Mouse (Mus musculus) layer of hippocampus, adult 9-10 months (tissue): ENCODE data around the gene Dlgap3.

Experiments used
- DNase-seq: peaks from one replicate; pipeline ENCODE4 v3.0.0; 2022; ENCODE audit warnings: low spot score

The Dlgap3 gene

DNA sequence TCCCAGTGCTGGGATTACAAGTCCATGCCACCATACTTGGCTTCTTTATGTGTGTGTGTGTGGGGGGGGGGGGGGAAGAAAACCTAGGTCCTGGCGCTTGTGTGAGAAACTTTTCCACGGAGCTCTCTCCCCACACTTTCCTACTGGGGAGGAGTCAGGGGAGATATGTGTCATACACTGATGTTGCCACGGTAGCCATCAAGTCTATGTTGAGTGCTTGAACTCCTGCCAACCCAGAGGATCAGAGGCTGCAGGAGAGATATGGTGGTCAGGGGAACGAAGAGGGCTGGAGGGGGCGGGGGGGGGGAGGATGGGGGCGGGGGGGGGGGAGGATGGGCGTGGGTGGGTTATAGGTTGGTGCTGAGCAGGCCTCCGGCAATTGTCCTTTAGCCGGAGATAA, 46.8 kb downstream of the Dlgap3 start:
- no peak for DNase-seq

- no peak for DNase-seq
Measured at GRCm38 (mm10) chr4:127216251-127216651, 47.2 kb downstream of the Dlgap3 start.

GRCm38 (mm10) chr4:127217048-127217447, 48.0 kb downstream of the Dlgap3 start:
- no peak for DNase-seq

DNA sequence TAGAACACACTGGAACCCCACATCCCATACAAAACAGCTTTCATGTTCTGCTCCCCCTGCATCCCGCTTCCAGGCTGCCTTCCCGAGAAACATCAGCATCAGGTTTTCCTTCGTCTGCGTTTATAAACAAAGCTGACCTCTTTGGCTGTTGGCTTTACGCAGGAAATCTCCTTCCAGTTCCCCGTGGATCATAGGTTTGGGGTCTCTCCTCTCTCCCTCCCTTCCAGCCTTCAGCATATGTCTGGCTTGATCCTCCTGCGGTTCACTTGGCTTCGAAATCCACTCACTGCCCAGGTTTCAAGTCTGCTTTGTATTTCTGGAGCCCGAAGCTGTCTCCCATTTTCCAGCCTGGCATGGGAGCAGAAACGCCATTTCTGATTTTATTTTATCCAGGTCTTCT, 54.3 kb downstream of the Dlgap3 start:
- no peak for DNase-seq

GRCm38 (mm10) chr4:127223755-127224154, 54.8 kb downstream of the Dlgap3 start:
- DNase-seq, result no peak

DNA sequence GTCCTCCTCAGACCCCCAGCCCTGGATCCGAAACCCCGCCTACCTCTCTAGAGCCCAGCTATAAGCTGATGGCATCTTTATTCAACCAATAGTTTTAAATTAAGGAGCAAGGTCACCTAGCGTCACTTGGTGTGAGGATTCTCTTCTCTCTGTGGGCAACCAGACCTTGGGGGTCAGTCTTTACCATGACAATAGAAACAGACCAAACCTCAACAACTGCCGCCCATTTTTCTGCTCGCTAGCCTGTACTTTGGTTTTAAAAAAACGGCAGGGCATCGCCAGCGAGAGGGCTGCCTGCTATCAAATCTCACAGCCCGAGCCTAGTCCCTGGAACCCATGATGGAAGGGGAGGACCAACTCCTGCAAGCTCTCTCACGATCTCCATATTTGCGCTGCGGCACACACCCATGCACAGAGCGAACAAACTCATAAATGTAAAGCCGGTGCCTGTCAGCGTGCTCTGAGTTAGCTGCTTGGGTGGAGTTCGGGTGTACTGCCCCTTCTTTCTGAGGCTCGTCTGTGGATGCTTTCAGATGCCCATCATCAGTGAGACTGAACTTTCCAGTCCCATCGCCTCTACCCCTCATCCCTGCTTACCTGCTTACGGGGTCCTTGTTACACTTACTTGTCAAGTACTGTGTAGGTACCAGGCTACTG, 55.6 kb downstream of the Dlgap3 start:
- DNase-seq, result no peak

DNA sequence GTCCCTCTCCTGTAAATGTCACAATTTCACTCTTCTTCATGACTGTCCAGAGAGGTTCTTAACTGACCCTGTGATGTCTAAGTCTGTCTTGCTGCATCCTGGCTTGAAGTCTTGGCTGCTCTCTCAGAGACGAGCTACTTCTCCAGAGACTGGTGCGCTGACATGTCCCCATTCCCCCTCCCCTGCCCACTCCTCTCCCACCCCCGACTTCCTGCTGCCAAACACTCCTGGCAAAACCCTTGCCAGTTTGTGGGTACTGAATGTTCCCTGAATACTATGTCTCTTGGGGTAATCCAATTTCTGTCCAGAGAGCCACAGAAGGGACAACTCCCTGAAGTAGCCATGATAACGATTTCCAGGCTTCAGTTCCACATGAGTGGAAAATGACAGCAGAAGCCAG, 57.1 kb downstream of the Dlgap3 start:
- DNase-seq, result no peak

DNA sequence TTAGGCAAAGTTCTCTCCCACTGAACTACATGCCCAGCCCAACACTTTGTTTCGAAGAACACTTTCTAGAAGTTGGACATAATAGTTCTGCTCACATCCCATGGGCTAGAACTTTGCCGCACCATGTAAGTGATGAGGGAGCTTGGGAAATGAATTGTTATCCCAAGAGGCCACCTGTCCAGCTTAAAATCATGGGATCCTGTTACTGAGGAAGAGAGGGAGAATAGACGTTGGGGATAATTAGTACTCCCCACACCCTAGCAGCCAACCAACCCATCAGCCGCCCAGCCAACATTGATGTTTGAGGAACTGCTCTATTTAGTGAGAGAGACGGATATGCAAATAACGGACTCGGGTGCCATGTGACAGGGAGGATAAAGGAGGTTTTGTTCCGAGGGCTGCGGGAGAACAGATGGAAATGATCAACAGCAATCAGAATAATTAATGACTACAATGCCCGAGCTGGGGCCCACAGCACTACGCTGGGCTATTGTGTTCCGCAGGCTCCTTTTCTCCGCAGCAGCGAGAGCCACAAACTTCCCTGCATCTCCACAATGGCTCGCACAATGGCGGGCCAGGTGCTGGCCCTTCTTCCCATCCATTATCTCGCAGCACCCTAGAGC, 58.2 kb downstream of the Dlgap3 start:
- no peak for DNase-seq

DNA sequence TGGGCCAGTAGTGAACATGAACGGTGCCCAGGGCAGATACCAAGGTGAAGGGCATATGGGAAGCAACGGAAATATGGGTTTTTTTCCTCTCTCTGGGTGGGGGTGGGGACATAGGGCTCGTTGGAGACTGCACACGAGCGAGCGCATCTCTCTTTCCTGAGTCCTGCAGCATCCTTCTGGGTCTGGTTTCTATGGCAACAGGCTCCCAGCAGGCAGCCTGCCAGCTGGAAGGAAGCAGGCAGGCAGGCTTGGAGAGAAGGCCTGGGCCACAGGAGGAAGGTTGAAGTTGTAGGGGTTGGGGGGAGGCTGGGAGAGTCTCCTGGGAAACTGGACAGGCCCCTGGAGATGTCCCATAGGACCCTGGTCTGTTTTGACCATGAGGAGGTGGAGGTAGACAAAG, 63.0 kb downstream of the Dlgap3 start:
- DNase-seq, result no peak

DNA sequence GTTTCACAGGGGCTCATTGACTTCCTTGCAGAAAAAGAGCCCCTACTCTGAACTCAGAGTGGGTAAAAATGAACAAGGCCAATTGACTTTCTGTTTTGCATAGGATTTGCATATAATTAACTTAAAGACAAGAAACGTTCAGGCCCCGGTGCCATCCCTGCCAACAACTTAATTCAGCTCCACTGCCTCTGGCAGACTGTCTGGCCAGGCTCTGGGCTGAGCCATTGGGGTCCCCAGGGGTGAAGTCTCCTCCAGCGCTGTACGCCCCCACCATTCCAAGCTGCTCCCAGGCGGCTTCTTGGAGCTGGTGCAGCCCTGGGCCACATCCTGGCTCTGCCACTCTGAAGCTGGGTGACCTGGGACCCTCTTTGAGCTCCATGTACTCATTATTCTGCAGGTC, 63.5 kb downstream of the Dlgap3 start:
- no peak for DNase-seq

DNA sequence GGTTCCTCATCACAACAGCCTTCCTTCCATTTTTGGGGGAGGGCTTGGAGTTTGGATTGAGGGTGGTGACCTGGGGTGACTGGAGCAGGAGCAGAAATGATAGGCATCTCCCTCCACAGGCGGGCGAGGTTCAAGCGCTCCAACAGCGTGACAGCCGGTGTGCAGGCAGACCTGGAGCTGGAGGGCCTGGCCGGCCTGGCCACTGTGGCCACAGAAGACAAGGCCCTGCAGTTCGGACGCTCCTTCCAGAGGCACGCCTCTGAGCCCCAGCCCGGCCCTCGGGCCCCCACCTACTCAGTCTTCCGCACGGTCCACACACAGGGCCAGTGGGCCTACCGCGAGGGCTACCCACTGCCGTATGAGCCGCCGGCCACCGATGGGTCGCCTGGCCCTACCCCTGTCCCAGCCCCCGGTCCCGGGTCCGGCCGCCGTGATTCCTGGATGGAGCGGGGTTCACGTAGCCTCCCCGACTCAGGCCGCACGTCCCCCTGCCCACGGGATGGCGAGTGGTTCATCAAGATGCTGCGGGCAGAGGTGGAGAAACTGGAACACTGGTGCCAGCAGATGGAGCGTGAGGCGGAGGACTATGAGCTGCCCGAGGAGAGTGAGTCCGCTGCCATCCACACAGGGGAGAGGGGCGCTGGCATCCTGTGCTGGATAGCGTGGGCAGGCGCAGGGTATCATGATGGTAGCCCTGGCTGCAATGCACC, 64.6 kb downstream of the Dlgap3 start:
- no peak for DNase-seq

DNA sequence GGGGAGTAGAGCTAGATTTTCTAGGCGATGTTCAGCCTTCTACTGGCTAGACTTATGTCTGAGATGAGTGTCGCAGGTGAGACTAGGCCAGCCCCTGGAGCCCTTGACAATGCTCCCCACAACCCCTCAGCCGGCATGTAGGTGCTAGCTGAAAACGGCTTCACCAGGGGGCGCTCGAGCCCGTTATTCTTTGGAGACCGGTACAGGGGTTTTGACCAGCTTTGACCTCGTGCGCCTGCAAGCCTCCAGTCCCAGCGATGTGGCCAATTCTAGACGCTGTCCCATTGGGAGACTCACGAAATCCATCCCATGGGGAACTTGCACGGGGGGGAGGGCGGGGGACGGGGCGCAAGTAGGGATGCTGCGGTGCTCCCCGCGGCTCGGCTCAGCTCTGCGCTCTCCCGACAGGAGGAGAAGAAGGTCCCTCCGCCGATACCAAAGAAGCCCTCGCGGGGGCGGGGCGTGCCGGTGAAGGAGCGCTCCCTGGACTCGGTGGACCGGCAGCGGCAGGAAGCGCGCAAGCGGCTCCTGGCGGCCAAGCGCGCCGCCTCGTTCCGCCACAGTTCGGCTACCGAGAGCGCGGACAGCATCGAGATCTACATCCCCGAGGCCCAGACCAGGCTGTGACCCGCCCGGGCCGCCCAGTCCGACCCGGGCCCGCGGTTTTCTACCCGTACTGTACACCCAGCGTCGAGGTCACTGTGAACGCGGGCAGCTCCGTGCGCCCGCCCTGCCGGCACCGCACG, 66.9 kb downstream of the Dlgap3 start:
- no peak for DNase-seq

DNA sequence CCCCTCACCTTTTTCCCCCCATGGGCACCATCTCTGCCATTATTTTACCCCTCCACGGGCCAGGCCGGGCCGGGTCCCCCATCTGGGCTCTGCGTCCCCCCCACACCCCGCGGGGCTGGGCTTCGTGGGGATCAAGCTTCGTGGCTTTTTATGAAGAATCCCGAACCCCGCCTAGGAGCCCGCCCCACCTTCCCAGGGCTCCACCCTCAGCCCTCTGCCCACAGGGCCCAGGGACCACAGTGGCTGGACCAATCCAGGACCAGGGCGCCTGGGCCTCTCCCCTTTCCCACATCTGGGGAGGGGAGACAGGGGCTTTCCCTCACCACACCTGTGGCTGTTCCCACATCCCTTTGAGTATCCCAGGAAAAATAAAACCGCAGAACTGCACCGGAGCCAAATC, 67.6 kb downstream of the Dlgap3 start:
- no peak for DNase-seq

- no peak for DNase-seq
Measured at GRCm38 (mm10) chr4:127237271-127237670, 68.3 kb downstream of the Dlgap3 start.

DNA sequence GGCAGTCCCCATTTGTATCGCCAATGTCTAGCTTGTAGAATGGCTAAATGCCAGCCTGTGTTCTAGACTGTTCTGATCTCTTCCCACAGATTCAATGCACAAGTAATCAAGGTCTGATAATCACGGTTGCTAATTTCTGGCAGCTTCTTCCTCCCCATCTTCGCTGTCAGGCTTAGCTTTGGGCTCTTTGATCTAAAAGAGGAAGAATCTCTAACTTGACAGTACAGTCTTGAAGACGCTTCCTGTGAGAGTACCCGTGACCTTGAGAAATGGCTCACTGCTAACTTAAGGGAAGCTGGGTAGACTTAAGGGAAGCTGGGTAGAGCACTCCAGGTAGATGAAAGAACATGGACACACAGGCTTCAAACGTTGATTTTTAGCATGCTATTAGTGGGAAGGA, 73.7 kb downstream of the Dlgap3 start:
- DNase-seq, result no peak

DNA sequence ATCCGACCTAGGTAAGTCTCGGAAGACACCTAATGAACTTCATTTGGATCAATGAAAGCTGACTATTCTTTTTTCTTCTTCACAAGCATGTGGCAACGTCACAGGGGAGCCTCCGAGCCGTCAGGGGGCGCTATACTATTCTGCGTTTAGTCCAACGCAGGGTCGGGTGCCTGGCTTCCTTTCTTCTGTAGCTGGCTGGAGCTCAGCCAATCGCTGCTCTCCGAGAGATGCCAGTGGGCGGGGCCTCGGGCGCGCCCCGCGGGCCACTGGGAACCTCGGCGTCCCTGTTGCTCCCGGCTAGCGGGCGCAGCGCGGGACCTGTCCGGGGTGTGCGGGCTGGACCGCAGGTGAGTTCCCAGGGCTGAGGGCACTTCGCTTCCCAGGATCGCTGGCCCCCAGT, 74.5 kb downstream of the Dlgap3 start, which contains the start of gene Smim12:
Gene Smim12 (plus strand): TSS at position 233 of the 400 bp plus-strand sequence.
- peak; percentile 98 for DNase-seq

DNA sequence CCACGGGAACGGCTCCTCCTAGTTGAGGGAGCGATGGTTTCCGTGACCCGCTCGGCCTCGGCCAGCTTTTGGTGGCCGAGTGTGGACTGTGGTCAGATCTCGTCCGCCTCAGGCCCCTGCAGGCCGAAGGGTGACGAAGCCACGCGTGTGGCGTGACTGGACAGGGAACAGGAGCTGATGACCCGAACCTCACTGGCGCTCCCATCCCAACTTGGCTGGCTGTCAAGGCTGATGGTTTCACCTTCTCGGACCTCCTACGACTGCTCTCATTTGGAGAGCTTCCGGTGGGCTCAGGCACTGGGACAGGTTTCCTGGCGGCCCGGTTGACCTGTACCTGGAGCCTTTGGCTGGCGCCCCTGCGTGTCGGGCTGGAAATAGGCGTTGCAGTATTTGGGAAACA, 74.9 kb downstream of the Dlgap3 start:
- no peak for DNase-seq

- DNase-seq, result peak; percentile 100
Measured at GRCm38 (mm10) chr4:127249701-127250349, 80.8 kb downstream of the Dlgap3 start.

DNA sequence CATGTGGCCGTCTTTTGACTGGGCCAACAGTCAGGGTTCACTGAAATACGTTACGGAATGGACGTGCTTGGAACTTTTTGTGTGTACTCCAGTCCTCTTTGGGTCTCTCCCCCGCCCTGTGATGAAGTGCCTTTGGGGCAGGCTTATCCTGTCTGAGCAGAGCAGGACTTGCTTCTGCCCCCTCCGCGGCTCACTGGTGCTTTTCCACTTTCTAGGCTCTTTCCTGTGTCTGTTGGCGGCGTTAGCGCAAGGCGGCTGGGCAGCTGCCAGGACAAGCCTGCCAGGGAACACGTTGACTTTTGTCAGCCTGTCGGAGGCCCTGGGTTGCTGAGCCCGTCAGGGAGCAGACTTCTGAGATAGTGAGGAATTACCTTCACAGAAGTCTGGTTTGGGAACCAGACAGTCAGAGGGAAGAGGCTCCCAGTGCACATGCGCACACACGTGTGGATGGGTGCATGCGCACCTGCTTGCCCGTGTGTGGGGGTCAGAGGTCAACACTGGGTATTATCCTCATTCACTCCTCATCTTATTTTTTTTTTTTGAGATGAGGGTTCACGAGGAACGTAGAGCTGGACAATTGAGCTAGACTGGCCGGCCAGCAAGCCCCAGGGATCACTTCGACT, 83.1 kb downstream of the Dlgap3 start:
- DNase-seq, result no peak

GRCm38 (mm10) chr4:127256739-127257138, 87.7 kb downstream of the Dlgap3 start:
- no peak for DNase-seq

DNA sequence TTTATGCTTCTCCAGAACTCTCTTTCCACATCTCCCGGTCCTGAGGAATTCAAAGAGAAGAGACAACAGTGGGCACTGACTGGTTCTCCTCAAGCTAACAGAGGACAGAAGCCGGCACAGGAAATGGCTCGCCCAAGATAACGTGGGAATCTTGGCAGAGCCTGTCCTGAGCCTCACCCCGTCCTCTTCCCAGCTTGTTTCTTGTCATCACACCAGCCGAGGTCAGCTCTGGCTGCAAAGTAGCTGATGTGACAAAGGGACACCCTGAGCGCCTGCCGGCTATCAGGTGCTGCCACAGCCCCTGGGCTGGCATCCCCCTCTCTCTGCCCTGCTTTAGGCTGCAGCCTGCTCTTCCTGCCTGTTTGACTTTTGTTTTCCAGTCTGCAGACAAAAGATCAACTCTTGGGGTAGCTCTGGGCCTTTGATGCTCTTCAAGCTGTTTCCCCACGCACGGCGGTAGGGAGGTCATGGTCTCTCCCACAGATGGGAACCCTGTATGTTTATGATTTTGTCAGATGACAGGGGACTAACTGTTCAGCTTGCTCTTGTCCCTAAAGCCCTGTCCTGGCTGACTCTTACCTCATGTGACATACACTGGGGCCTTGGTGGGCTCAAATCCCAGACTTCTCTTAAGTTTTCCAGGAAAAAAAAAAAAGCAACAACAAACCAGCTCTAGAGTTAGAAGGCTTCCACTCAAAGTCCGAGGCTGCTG, 89.3 kb downstream of the Dlgap3 start:
- no peak for DNase-seq
